Mouse (Mus musculus) myocyte (in vitro differentiated cells): ENCODE measurements around the gene Uchl3. TPM values are rescaled to one million over a fixed set of nuclear protein-coding genes. Genes with fewer than 3 reads are reported as not detected.

Experiments used
- H3K27me3 ChIP-seq: one replicate; pipeline ENCODE4 v1.6.1; 2011; ENCODE audit not compliant: control insufficient read depth, insufficient read depth, insufficient read length
- H3K36me3 ChIP-seq: one replicate; pipeline ENCODE4 v1.6.1; 2011; ENCODE audit not compliant: control insufficient read depth, insufficient read depth
- H3K4me2 ChIP-seq: one replicate; pipeline ENCODE4 v1.6.1; 2011; ENCODE audit warnings: low read depth, control low read depth
- H3K4me3 ChIP-seq: one replicate; pipeline ENCODE4 v1.5.1; 2011; ENCODE audit warnings: mild to moderate bottlenecking, control low read depth, moderate library complexity
- H3K79me2 ChIP-seq: one replicate; pipeline ENCODE4 v1.6.1; 2011; ENCODE audit not compliant: control insufficient read depth, insufficient read depth
- H3ac ChIP-seq: one replicate; pipeline ENCODE4 v1.6.1; 2011; ENCODE audit not compliant: control insufficient read depth, insufficient read length
- CEBPB ChIP-seq: IDR thresholded peaks from 2 replicates; pipeline ENCODE4 v1.6.1; 2011; ENCODE audit warnings: mild to moderate bottlenecking, moderate library complexity; ENCODE audit not compliant: poor library complexity, insufficient read depth, severe bottlenecking
- E2F4 ChIP-seq: IDR thresholded peaks from one replicate; pipeline ENCODE4 v1.6.1; 2011; ENCODE audit warnings: mild to moderate bottlenecking, control low read depth, moderate library complexity; ENCODE audit not compliant: insufficient read depth
- MAX ChIP-seq: IDR thresholded peaks from one replicate; pipeline ENCODE4 v1.6.1; 2011; ENCODE audit warnings: low read depth, mild to moderate bottlenecking, control low read depth
- MYOD1 ChIP-seq, 3 experiments: IDR thresholded peaks; one replicate each; pipeline ENCODE4 v1.6.1; 2011; ENCODE audit warnings: control low read depth in 2 of 3, low read depth in 2 of 3, mild to moderate bottlenecking in 2 of 3, moderate library complexity in 1 of 3; ENCODE audit not compliant: insufficient read length in 2 of 3, control insufficient read depth in 1 of 3
- MYOG ChIP-seq, 3 experiments: IDR thresholded peaks; one replicate each; pipeline ENCODE4 v1.6.1; 2011; ENCODE audit warnings: control low read depth in 2 of 3, low read depth in 2 of 3, mild to moderate bottlenecking in 2 of 3; ENCODE audit not compliant: insufficient read length in 2 of 3, control insufficient read depth in 1 of 3, insufficient read depth in 1 of 3
- POLR2A ChIP-seq: IDR thresholded peaks from one replicate; pipeline ENCODE4 v1.6.1; 2011; ENCODE audit warnings: low read depth, mild to moderate bottlenecking, control low read depth, moderate library complexity; ENCODE audit not compliant: insufficient read length
- POLR2AphosphoS2 ChIP-seq: IDR thresholded peaks from one replicate; pipeline ENCODE4 v1.6.1; 2011; ENCODE audit warnings: low read depth, control low read depth; ENCODE audit not compliant: insufficient read length
- REST ChIP-seq: IDR thresholded peaks from one replicate; pipeline ENCODE4 v1.6.1; 2011; ENCODE audit warnings: mild to moderate bottlenecking, control low read depth, moderate library complexity; ENCODE audit not compliant: insufficient read depth, insufficient read length
- SRF ChIP-seq: IDR thresholded peaks from one replicate; pipeline ENCODE4 v1.6.1; 2011; ENCODE audit warnings: low read depth; ENCODE audit not compliant: control insufficient read depth, insufficient read length
- TCF12 ChIP-seq: IDR thresholded peaks from one replicate; pipeline ENCODE4 v1.6.1; 2011; ENCODE audit warnings: mild to moderate bottlenecking, control low read depth; ENCODE audit not compliant: poor library complexity, insufficient read depth, severe bottlenecking
- TCF3 ChIP-seq: IDR thresholded peaks from one replicate; pipeline ENCODE4 v1.6.1; 2011; ENCODE audit warnings: low read depth, control low read depth; ENCODE audit not compliant: insufficient read length
- USF1 ChIP-seq: IDR thresholded peaks from one replicate; pipeline ENCODE4 v1.6.1; 2011; ENCODE audit warnings: low read depth, mild to moderate bottlenecking, control low read depth, moderate library complexity
- polyA plus RNA-seq: library from polyadenylated mRNA; unstranded; fragments of >200 nt; fragmentation: generic; extraction: Trizol; gene quantifications from one replicate; pipeline ENCODE4 v1.2.1, GENCODE M21; 2012; ENCODE audit warnings: missing spikeins

Uchl3 gene
- polyA plus RNA-seq, 1 experiment, result 29.4 TPM

- H3K4me3 ChIP-seq, result no peak overlapping the region
- H3ac ChIP-seq, result no peak overlapping the region
- TF ChIP-seq MYOG (IDR thresholded peaks at IDR 0.05; ENCODE audit: control insufficient read depth in 1 of 3, insufficient read depth in 1 of 3, insufficient read length in 2 of 3, low read depth in 2 of 3) (no peak), TCF3 (no peak), E2F4 (no peak), MYOD1 (IDR thresholded peaks at IDR 0.05; ENCODE audit: control insufficient read depth in 1 of 3, insufficient read length in 2 of 3, low read depth in 2 of 3) (no peak), USF1 (no peak), POLR2A (no peak), CEBPB (no peak), TCF12 (no peak), SRF (no peak), MAX (no peak), REST (no peak), POLR2AphosphoS2 (no peak)
Observed at GRCm38 (mm10) chr14:101635765-101636164, 18.0 kb upstream of the Uchl3 start.

GRCm38 (mm10) chr14:101637381-101637780 lies 16.4 kb upstream of the Uchl3 start:
- Histone ChIP-seq H3K27me3 (no peaks in the 10 kb centered on the region), H3ac (no peak overlapping the region), H3K4me3 (no peak overlapping the region), H3K4me2 (no peak overlapping the region), H3K79me2 (peaks cover 14% of the 10 kb centered on the region), H3K36me3 (peaks cover 11% of the 10 kb centered on the region)
- TF ChIP-seq POLR2AphosphoS2 (peak; percentile 54), TCF12 (no peak)

More at GRCm38 (mm10) chr14:101635765-101636164, 18.0 kb upstream of the Uchl3 start:
- H3K4me2 ChIP-seq, result no peak overlapping the region
- H3K79me2 ChIP-seq, result peaks cover 14% of the 10 kb centered on the region
- H3K27me3 ChIP-seq, result no peaks in the 10 kb centered on the region
- H3K36me3 ChIP-seq, result peaks cover 20% of the 10 kb centered on the region

- Histone ChIP-seq H3K79me2 (peaks cover 14% of the 10 kb centered on the region), H3K4me2 (peak within 1 kb of the TSS; percentile 88), H3K36me3 (peaks cover under 1% of the 10 kb centered on the region), H3K4me3 (peak within 1 kb of the TSS; percentile 76), H3K27me3 (no peaks in the 10 kb centered on the region), H3ac (peak within 1 kb of the TSS; percentile 65)
- peak; percentile 16 for TF ChIP-seq USF1
- TF ChIP-seq MAX, result no peak
- TF ChIP-seq MYOG (IDR thresholded peaks at IDR 0.05; ENCODE audit: control insufficient read depth in 1 of 3, insufficient read depth in 1 of 3, insufficient read length in 2 of 3, low read depth in 2 of 3), result no peak
- TF ChIP-seq CEBPB, result no peak
- TF ChIP-seq TCF3, result no peak
- TF ChIP-seq POLR2AphosphoS2, result peak; percentile 80
- peak; percentile 24 for TF ChIP-seq SRF
- peak in 1 of 3 experiments; percentile 29 for TF ChIP-seq MYOD1 (IDR thresholded peaks at IDR 0.05; ENCODE audit: control insufficient read depth in 1 of 3, insufficient read length in 2 of 3, low read depth in 2 of 3)
- TF ChIP-seq E2F4, result no peak
- TF ChIP-seq POLR2A, result peak; percentile 88
Observed at GRCm38 (mm10) chr14:101640153-101640843, 13.5 kb upstream of the Uchl3 start, which contains the start of gene Commd6. Gene Commd6, minus strand, starts transcription at chr14:101640686.

- H3K27me3 ChIP-seq, result no peaks in the 10 kb centered on the region
- peaks cover under 1% of the 10 kb centered on the region for H3K79me2 ChIP-seq
- H3K4me3 ChIP-seq, result no peak overlapping the region
- no peak overlapping the region for H3K4me2 ChIP-seq
- no peak overlapping the region for H3ac ChIP-seq
- H3K36me3 ChIP-seq, result no peaks in the 10 kb centered on the region
- no peak for TF ChIP-seq TCF3
- no peak for TF ChIP-seq MAX
- TF ChIP-seq SRF, result no peak
- no peak for TF ChIP-seq POLR2AphosphoS2
- TF ChIP-seq CEBPB, result no peak
- TF ChIP-seq USF1, result no peak
- no peak for TF ChIP-seq MYOG (IDR thresholded peaks at IDR 0.05; ENCODE audit: control insufficient read depth in 1 of 3, insufficient read depth in 1 of 3, insufficient read length in 2 of 3, low read depth in 2 of 3)
- no peak for TF ChIP-seq TCF12
- TF ChIP-seq REST, result no peak
- TF ChIP-seq POLR2A, result no peak
- no peak for TF ChIP-seq MYOD1 (IDR thresholded peaks at IDR 0.05; ENCODE audit: control insufficient read depth in 1 of 3, insufficient read length in 2 of 3, low read depth in 2 of 3)
- no peak for TF ChIP-seq E2F4
Observed at GRCm38 (mm10) chr14:101644948-101645347, 8.8 kb upstream of the Uchl3 start.

DNA sequence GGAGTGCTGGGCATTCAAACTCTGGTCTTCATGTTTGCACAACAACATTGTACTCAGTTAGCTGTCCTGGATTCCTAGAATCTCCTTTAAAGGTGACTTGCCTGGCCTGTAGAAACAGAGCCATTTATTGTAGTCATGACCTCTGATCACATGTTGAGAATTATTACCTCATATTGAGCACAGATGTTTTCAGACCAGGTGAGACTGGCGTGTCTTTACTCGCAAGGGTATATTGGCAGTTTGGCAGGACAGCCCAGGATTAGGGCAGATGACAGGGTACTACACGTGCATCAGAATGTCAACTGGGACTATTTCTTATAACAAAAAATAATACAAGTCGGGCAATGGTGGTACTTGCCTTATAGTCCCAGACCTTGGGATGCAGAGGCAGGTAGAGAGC lies 3.2 kb upstream of the Uchl3 start:
- no peaks in the 10 kb centered on the region for H3K79me2 ChIP-seq
- H3K4me2 ChIP-seq, result no peak overlapping the region
- TF ChIP-seq MAX (no peak), TCF12 (no peak)
- no peaks in the 10 kb centered on the region for H3K36me3 ChIP-seq
- no peak overlapping the region for H3K4me3 ChIP-seq
- H3K27me3 ChIP-seq, result peaks cover 8% of the 10 kb centered on the region
- H3ac ChIP-seq, result no peak overlapping the region
